Mouse (Mus musculus) embryonic facial prominence, embryonic 13.5 days (tissue): ENCODE measurements around the gene Gpatch3. TPM values are rescaled to one million over a fixed set of nuclear protein-coding genes. Genes with fewer than 3 reads are reported as not detected.

Source experiments
- ATAC-seq: fragments of 200-750 bp; cut with Nextera tagmentation; 2 replicates; pipeline ENCODE4 v1.8.0; 2017; ENCODE audit warnings: low read depth; ENCODE audit not compliant: insufficient number of reproducible peaks, insufficient read depth, low FRiP score, low TSS enrichment
- H3K27ac ChIP-seq: fragments of 300-500 bp; sonication (generic); 2 replicates; pipeline ENCODE4 v1.5.1; 2015; ENCODE audit warnings: moderate library complexity, mild to moderate bottlenecking, inconsistent platforms
- H3K27me3 ChIP-seq: fragments of 300-500 bp; sonication (generic); 2 replicates; pipeline ENCODE4 v1.6.1; 2015; ENCODE audit warnings: mild to moderate bottlenecking, inconsistent platforms
- H3K36me3 ChIP-seq: fragments of 300-500 bp; sonication (generic); 2 replicates; pipeline ENCODE4 v1.6.1; 2015; ENCODE audit warnings: mild to moderate bottlenecking, inconsistent platforms
- H3K4me1 ChIP-seq: fragments of 300-500 bp; sonication (generic); 2 replicates; pipeline ENCODE4 v1.6.1; 2015; ENCODE audit warnings: inconsistent platforms
- H3K4me2 ChIP-seq: fragments of 300-500 bp; sonication (generic); 2 replicates; pipeline ENCODE4 v1.6.1; 2015; ENCODE audit warnings: moderate library complexity, mild to moderate bottlenecking, inconsistent platforms
- H3K4me3 ChIP-seq: fragments of 300-500 bp; sonication (generic); 2 replicates; pipeline ENCODE4 v1.5.1; 2015; ENCODE audit warnings: mild to moderate bottlenecking, inconsistent platforms
- H3K9ac ChIP-seq: fragments of 300-500 bp; sonication (generic); 2 replicates; pipeline ENCODE4 v1.6.1; 2015; ENCODE audit warnings: mild to moderate bottlenecking, inconsistent platforms
- H3K9me3 ChIP-seq: fragments of 300-500 bp; sonication (generic); 2 replicates; pipeline ENCODE4 v1.6.1; 2016; ENCODE audit warnings: inconsistent platforms
- WGBS: fragments of 180-500 bp; shearing (Covaris S2); methylation state at CpG from one replicate; pipeline ENCODE4 v1.1.7; 2015; ENCODE audit warnings: mixed read lengths; 5-methylcytosine and 5-hydroxymethylcytosine counted together
- polyA plus RNA-seq: library from polyadenylated mRNA; unstranded; fragments of >200 nt; fragmentation: Nextera tagmentation; extraction: Ambion mirVana; gene quantifications from 2 replicates; pipeline ENCODE4 v1.2.1, GENCODE M21; 2015

The Gpatch3 gene
- polyA plus RNA-seq, 1 experiment from 2014 or later, result 9.5 TPM

- no peak overlapping the region for H3K9ac ChIP-seq
- H3K9me3 ChIP-seq, result no peaks in the 10 kb centered on the region
- H3K4me2 ChIP-seq, result no peak overlapping the region
- H3K36me3 ChIP-seq, result no peaks in the 10 kb centered on the region
- H3K27me3 ChIP-seq, result no peaks in the 10 kb centered on the region; the same call in 1 of the 2 replicates
- no peak overlapping the region for H3K27ac ChIP-seq
- WGBS, result 79% methylated on average over 4 of the region's 4 CpGs
- ATAC-seq, result no peak
- H3K4me1 ChIP-seq, result no peaks in the 10 kb centered on the region
- no peak overlapping the region for H3K4me3 ChIP-seq
Measured at GRCm38 (mm10) chr4:133559846-133560245, 14.7 kb upstream of the Gpatch3 start.

GRCm38 (mm10) chr4:133561622-133562021 is 12.9 kb upstream of the Gpatch3 start:
- H3K4me2 ChIP-seq, result no peak overlapping the region
- no peaks in the 10 kb centered on the region for H3K9me3 ChIP-seq
- no peaks in the 10 kb centered on the region for H3K27me3 ChIP-seq
- WGBS, result 70% methylated on average over 4 of the region's 4 CpGs
- H3K36me3 ChIP-seq, result no peaks in the 10 kb centered on the region
- no peaks in the 10 kb centered on the region for H3K4me1 ChIP-seq
- H3K9ac ChIP-seq, result no peak overlapping the region
- H3K4me3 ChIP-seq, result no peak overlapping the region
- ATAC-seq, result no peak
- H3K27ac ChIP-seq, result no peak overlapping the region

GRCm38 (mm10) chr4:133563123-133563571 is 11.4 kb upstream of the Gpatch3 start:
- H3K9ac ChIP-seq, result no peak overlapping the region
- H3K27ac ChIP-seq, result no peak overlapping the region
- H3K36me3 ChIP-seq, result no peaks in the 10 kb centered on the region
- H3K4me1 ChIP-seq, result no peaks in the 10 kb centered on the region
- no peaks in the 10 kb centered on the region for H3K27me3 ChIP-seq
- no peak overlapping the region for H3K4me2 ChIP-seq
- no peak for ATAC-seq
- no peaks in the 10 kb centered on the region for H3K9me3 ChIP-seq
- 76% methylated on average over 11 of the region's 11 CpGs for WGBS
- H3K4me3 ChIP-seq, result no peak overlapping the region

GRCm38 (mm10) chr4:133567251-133567650 is 7.3 kb upstream of the Gpatch3 start:
- no peaks in the 10 kb centered on the region for H3K36me3 ChIP-seq
- no peaks in the 10 kb centered on the region for H3K27me3 ChIP-seq
- no peaks in the 10 kb centered on the region for H3K4me1 ChIP-seq
- no peak for ATAC-seq
- H3K9ac ChIP-seq, result no peak overlapping the region
- no peak overlapping the region for H3K27ac ChIP-seq
- 26% methylated on average over 8 of the region's 8 CpGs for WGBS
- no peak overlapping the region for H3K4me2 ChIP-seq
- H3K9me3 ChIP-seq, result no peaks in the 10 kb centered on the region
- no peak overlapping the region for H3K4me3 ChIP-seq

- no peak overlapping the region for H3K27ac ChIP-seq
- no peak for ATAC-seq
Measured at GRCm38 (mm10) chr4:133569291-133570065, 5.1 kb upstream of the Gpatch3 start.

GRCm38 (mm10) chr4:133570066-133570466 is 4.5 kb upstream of the Gpatch3 start:
- Histone ChIP-seq H3K9ac (no peak overlapping the region), H3K4me3 (no peak overlapping the region), H3K4me1 (no peaks in the 10 kb centered on the region; the same call in 1 of the 2 replicates), H3K27me3 (no peaks in the 10 kb centered on the region), H3K27ac (no peak overlapping the region), H3K4me2 (no peak overlapping the region), H3K36me3 (no peaks in the 10 kb centered on the region), H3K9me3 (no peaks in the 10 kb centered on the region)
- ATAC-seq, result no peak
- WGBS, result 58% methylated on average over 10 of the region's 10 CpGs

More at GRCm38 (mm10) chr4:133569291-133570065, 5.1 kb upstream of the Gpatch3 start:
- WGBS, result 78% methylated on average over 10 of the region's 10 CpGs
- no peaks in the 10 kb centered on the region for H3K4me1 ChIP-seq
- no peaks in the 10 kb centered on the region for H3K9me3 ChIP-seq
- H3K36me3 ChIP-seq, result no peaks in the 10 kb centered on the region
- no peak overlapping the region for H3K4me2 ChIP-seq
- no peaks in the 10 kb centered on the region for H3K27me3 ChIP-seq
- H3K4me3 ChIP-seq, result no peak overlapping the region
- H3K9ac ChIP-seq, result no peak overlapping the region

GRCm38 (mm10) chr4:133574843-133575202 is 278 bp downstream of the Gpatch3 start:
- H3K36me3 ChIP-seq, result peaks cover 19% of the 10 kb centered on the region
- H3K9ac ChIP-seq, result peak overlapping the region; percentile 93
- H3K4me1 ChIP-seq, result peaks cover 9% of the 10 kb centered on the region
- H3K27me3 ChIP-seq, result no peaks in the 10 kb centered on the region
- no peak overlapping the region for H3K27ac ChIP-seq
- peak overlapping the region; percentile 95 for H3K4me3 ChIP-seq
- under 1% methylated on average over 41 of the region's 41 CpGs for whole genome bisulfite sequencing
- peak; percentile 27; the same call in 1 of the 2 replicates for ATAC-seq
- H3K9me3 ChIP-seq, result no peaks in the 10 kb centered on the region
- peak overlapping the region; percentile 88 for H3K4me2 ChIP-seq

GRCm38 (mm10) chr4:133577983-133578382 is 3.4 kb downstream of the Gpatch3 start:
- Histone ChIP-seq H3K9ac (no peak overlapping the region), H3K36me3 (peaks cover 46% of the 10 kb centered on the region)
- 73% methylated on average over 12 of the region's 12 CpGs for WGBS

GRCm38 (mm10) chr4:133583690-133584058 is 9.1 kb downstream of the Gpatch3 start:
- Histone ChIP-seq H3K36me3 (peaks cover 66% of the 10 kb centered on the region), H3K9ac (peak overlapping the region; percentile 89), H3K4me1 (peaks cover 15% of the 10 kb centered on the region), H3K27me3 (no peaks in the 10 kb centered on the region), H3K4me3 (peak overlapping the region; percentile 74), H3K4me2 (peak overlapping the region; percentile 100), H3K9me3 (no peaks in the 10 kb centered on the region), H3K27ac (peak overlapping the region; percentile 87)
- ATAC-seq, result no peak
- 58% methylated on average over 6 of the region's 6 CpGs for WGBS

More at GRCm38 (mm10) chr4:133577983-133578382, 3.4 kb downstream of the Gpatch3 start:
- Histone ChIP-seq H3K27me3 (no peaks in the 10 kb centered on the region), H3K4me2 (no peak overlapping the region), H3K4me3 (no peak overlapping the region), H3K27ac (no peak overlapping the region), H3K4me1 (peaks cover 9% of the 10 kb centered on the region), H3K9me3 (no peaks in the 10 kb centered on the region)
- no peak for ATAC-seq

GRCm38 (mm10) chr4:133584059-133584951 is 9.8 kb downstream of the Gpatch3 start, which contains the start of gene Gpn2:
Gpn2 (plus strand) TSS chr4:133584362.
- Histone ChIP-seq H3K9me3 (no peaks in the 10 kb centered on the region), H3K9ac (peak within 1 kb of the TSS; percentile 89), H3K27ac (peak within 1 kb of the TSS; percentile 87), H3K4me1 (peaks cover 15% of the 10 kb centered on the region), H3K4me2 (peak within 1 kb of the TSS; percentile 100), H3K36me3 (peaks cover 66% of the 10 kb centered on the region), H3K27me3 (no peaks in the 10 kb centered on the region), H3K4me3 (peak within 1 kb of the TSS; percentile 74)
- WGBS, result 2% methylated on average over 65 of the region's 65 CpGs
- peak; percentile 17; the same call in 1 of the 2 replicates for ATAC-seq

- WGBS, result 30% methylated on average over 7 of the region's 7 CpGs
- H3K27ac ChIP-seq, result no peak overlapping the region
- H3K4me3 ChIP-seq, result no peak overlapping the region
- no peaks in the 10 kb centered on the region for H3K4me1 ChIP-seq
- peaks cover 52% of the 10 kb centered on the region for H3K36me3 ChIP-seq
- no peak overlapping the region for H3K4me2 ChIP-seq
- ATAC-seq, result no peak
- no peaks in the 10 kb centered on the region for H3K9me3 ChIP-seq
- no peak overlapping the region for H3K9ac ChIP-seq
- H3K27me3 ChIP-seq, result no peaks in the 10 kb centered on the region
Measured at GRCm38 (mm10) chr4:133592570-133592969, 18.0 kb downstream of the Gpatch3 start.
